Mouse (Mus musculus): ENCODE results near the gene Dnmbp. TPM values are rescaled to one million over a fixed set of nuclear protein-coding genes. Genes with fewer than 3 reads are reported as not detected.

Gene Dnmbp
- polyA plus RNA-seq, 1 experiment from 2014 or later = 23.8 TPM

- ATAC-seq (ENCODE audit: insufficient number of reproducible peaks, low FRiP score, low TSS enrichment, low read depth) = no peak
Observed at GRCm38 (mm10) chr19:43815661-43816414, 124.2 kb downstream of the Dnmbp start.

DNA sequence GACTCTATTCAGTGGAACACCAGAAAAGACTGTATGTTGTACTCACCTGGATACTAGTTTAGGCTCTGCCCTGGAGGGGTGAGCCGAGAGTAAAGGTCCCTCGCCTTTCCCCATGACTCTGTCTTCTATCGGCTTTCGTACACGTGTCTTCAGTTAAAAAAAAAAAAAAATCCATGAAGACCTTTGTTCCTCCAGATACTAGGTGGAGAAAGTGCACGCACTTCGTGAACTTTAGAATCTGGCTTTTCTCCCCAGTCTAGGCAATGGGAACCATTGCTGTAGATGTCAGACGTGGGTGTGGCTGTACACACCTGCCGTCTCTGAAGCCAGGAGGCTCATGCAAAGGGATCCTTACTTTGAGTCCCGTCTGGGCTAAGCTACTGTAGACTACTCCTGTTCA lies 126.7 kb downstream of the Dnmbp start:
- WGBS = 85% methylated on average over 10 of the region's 10 CpGs

More at GRCm38 (mm10) chr19:43815661-43816414, 124.2 kb downstream of the Dnmbp start:
- H3K9me3 ChIP-seq = no peaks in the 10 kb centered on the region
- H3K9ac ChIP-seq = no peak overlapping the region
- no peak overlapping the region for H3K4me3 ChIP-seq
- no peak overlapping the region for H3K4me2 ChIP-seq
- H3K4me1 ChIP-seq = 0 out of 2 replicates have a peak, but pooled peaks cover 2% of the 10 kb centered on the region
- H3K27ac ChIP-seq = no peak overlapping the region
- 56% methylated on average over 14 of the region's 14 CpGs for WGBS
- no peaks in the 10 kb centered on the region for H3K27me3 ChIP-seq
- H3K36me3 ChIP-seq = no peaks in the 10 kb centered on the region

GRCm38 (mm10) chr19:43811419-43811818 lies 128.6 kb downstream of the Dnmbp start:
- Histone ChIP-seq H3K36me3 (no peaks in the 10 kb centered on the region), H3K4me2 (no peak overlapping the region), H3K27me3 (0 out of 2 replicates have a peak, but pooled peaks cover 4% of the 10 kb centered on the region), H3K9me3 (no peaks in the 10 kb centered on the region), H3K9ac (no peak overlapping the region), H3K4me3 (no peak overlapping the region), H3K27ac (no peak overlapping the region), H3K4me1 (0 out of 2 replicates have a peak, but pooled peaks cover 2% of the 10 kb centered on the region)
- 98% methylated on average over 4 of the region's 4 CpGs for WGBS
- no peak for ATAC-seq (ENCODE audit: insufficient number of reproducible peaks, low FRiP score, low TSS enrichment, low read depth)

More for the DNA sequence above, 126.7 kb downstream of the Dnmbp start:
- H3K9ac ChIP-seq = no peak overlapping the region
- no peaks in the 10 kb centered on the region for H3K9me3 ChIP-seq
- H3K36me3 ChIP-seq = no peaks in the 10 kb centered on the region
- H3K4me3 ChIP-seq = no peak overlapping the region
- H3K4me1 ChIP-seq = 0 out of 2 replicates have a peak, but pooled peaks cover 2% of the 10 kb centered on the region
- no peak for ATAC-seq (ENCODE audit: insufficient number of reproducible peaks, low FRiP score, low TSS enrichment, low read depth)
- no peak overlapping the region for H3K27ac ChIP-seq
- no peak overlapping the region for H3K4me2 ChIP-seq
- H3K27me3 ChIP-seq = no peaks in the 10 kb centered on the region

GRCm38 (mm10) chr19:43809331-43809730 lies 130.7 kb downstream of the Dnmbp start:
- Histone ChIP-seq H3K9ac (no peak overlapping the region), H3K4me1 (no peaks in the 10 kb centered on the region), H3K36me3 (no peaks in the 10 kb centered on the region), H3K27me3 (0 out of 2 replicates have a peak, but pooled peaks cover 4% of the 10 kb centered on the region), H3K4me3 (no peak overlapping the region), H3K9me3 (no peaks in the 10 kb centered on the region), H3K4me2 (no peak overlapping the region), H3K27ac (no peak overlapping the region)
- no peak for ATAC-seq (ENCODE audit: insufficient number of reproducible peaks, low FRiP score, low TSS enrichment, low read depth)
- WGBS = 40% methylated on average over 4 of the region's 4 CpGs

DNA sequence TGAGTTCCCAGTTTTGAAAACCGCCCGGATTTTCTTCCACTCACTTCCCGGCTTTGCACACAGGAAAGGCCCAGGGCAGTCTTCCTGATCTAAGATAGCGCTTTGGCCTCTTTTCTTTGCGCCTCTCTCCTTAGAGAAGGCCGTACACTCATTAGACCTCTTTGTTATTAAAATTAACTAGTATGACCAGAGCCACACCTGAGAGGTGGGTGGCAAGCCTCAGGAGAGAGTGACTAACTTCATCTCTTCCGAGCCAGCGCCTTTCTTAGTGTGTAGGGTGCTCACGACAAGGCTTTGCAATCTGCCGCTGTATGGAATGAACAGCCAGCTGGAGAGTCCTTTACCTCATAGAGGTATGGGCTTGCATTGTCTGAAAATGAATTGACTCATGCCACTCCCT lies 136.1 kb downstream of the Dnmbp start:
- no peaks in the 10 kb centered on the region for H3K9me3 ChIP-seq
- H3K9ac ChIP-seq = no peak overlapping the region
- no peak overlapping the region for H3K27ac ChIP-seq
- ATAC-seq (ENCODE audit: insufficient number of reproducible peaks, low FRiP score, low TSS enrichment, low read depth) = no peak
- no peak overlapping the region for H3K4me2 ChIP-seq
- no peaks in the 10 kb centered on the region for H3K4me1 ChIP-seq
- no peak overlapping the region for H3K4me3 ChIP-seq
- WGBS = 84% methylated on average over 10 of the region's 10 CpGs
- H3K27me3 ChIP-seq = 0 out of 2 replicates have a peak, but pooled peaks cover 4% of the 10 kb centered on the region
- no peaks in the 10 kb centered on the region for H3K36me3 ChIP-seq

DNA sequence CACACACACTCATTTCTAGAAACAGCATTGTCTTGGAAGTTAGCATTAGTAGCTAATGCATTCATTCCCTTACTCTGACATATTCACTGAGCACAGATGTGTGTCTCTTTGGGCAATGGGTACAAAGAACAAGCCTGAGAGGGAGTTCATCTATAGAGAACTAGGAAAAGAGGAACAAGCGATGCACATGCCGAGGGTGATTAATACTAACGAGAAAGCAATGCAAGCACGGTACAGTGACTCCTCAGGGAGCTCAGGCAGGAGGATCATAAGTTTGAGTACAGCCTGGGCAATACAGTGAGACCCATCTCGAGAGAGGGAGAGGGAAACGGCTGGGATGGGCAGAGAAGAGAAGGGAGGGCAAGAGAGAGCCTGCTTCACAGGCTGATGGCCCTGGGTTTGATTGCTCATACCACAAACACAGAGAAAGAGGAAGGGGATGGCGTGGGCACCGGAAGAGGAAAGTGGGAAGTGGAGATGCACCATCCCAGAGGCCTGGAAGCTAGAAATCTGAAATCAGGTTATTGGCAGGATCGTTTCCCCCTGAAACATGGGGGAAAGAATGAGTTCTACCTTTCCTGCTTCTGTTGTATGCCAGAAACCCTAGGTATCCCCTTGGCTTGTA lies 138.5 kb downstream of the Dnmbp start:
- Histone ChIP-seq H3K27ac (no peak overlapping the region), H3K4me3 (no peak overlapping the region), H3K4me1 (no peaks in the 10 kb centered on the region), H3K27me3 (no peaks in the 10 kb centered on the region), H3K4me2 (no peak overlapping the region), H3K9me3 (no peaks in the 10 kb centered on the region), H3K9ac (no peak overlapping the region), H3K36me3 (no peaks in the 10 kb centered on the region)
- no peak for ATAC-seq (ENCODE audit: insufficient number of reproducible peaks, low FRiP score, low TSS enrichment, low read depth)
- WGBS = 78% methylated on average over 9 of the region's 9 CpGs

GRCm38 (mm10) chr19:43797216-43797615 lies 142.8 kb downstream of the Dnmbp start:
- no peak overlapping the region for H3K27ac ChIP-seq
- H3K4me1 ChIP-seq = no peaks in the 10 kb centered on the region
- H3K4me2 ChIP-seq = no peak overlapping the region
- no peaks in the 10 kb centered on the region for H3K9me3 ChIP-seq
- no peak overlapping the region for H3K4me3 ChIP-seq
- H3K36me3 ChIP-seq = no peaks in the 10 kb centered on the region
- no peaks in the 10 kb centered on the region for H3K27me3 ChIP-seq
- no peak for ATAC-seq (ENCODE audit: insufficient number of reproducible peaks, low FRiP score, low TSS enrichment, low read depth)
- H3K9ac ChIP-seq = no peak overlapping the region
- WGBS = 76% methylated on average over 5 of the region's 5 CpGs

Other genes starting within 250 kb of the Dnmbp start
- 13.6 and 13.7 TPM in 2 replicates for gene Cutc, start 187.2 kb downstream of the Dnmbp start, polyA plus RNA-seq (2015; fragmentation: Nextera tagmentation; extraction: Ambion mirVana)
- 9.3 and 10.4 TPM in 2 replicates for gene Cox15, start 187.2 kb downstream of the Dnmbp start, polyA plus RNA-seq (2015; fragmentation: Nextera tagmentation; extraction: Ambion mirVana)
- gene Abcc2, start 158.0 kb downstream of the Dnmbp start, polyA plus RNA-seq (2015; fragmentation: Nextera tagmentation; extraction: Ambion mirVana) = 0.03 TPM in 1 of 2 replicates, not detected in the other
- 0.18 TPM in 1 of 2 replicates, not detected in the other for gene Cpn1, start 46.4 kb upstream of the Dnmbp start, polyA plus RNA-seq (2015; fragmentation: Nextera tagmentation; extraction: Ambion mirVana)
- gene Cyp2c23, start 89.0 kb upstream of the Dnmbp start, polyA plus RNA-seq (2015; fragmentation: Nextera tagmentation; extraction: Ambion mirVana) = 0.09 and 0.10 TPM in 2 replicates
- gene Erlin1, start 129.6 kb upstream of the Dnmbp start, polyA plus RNA-seq (2015; fragmentation: Nextera tagmentation; extraction: Ambion mirVana) = 42.5 and 46.1 TPM in 2 replicates
- gene Chuk, start 167.3 kb upstream of the Dnmbp start, polyA plus RNA-seq (2015; fragmentation: Nextera tagmentation; extraction: Ambion mirVana) = 31.8 and 35.1 TPM in 2 replicates
- 26.7 and 28.1 TPM in 2 replicates for gene Cwf19l1, start 195.7 kb upstream of the Dnmbp start, polyA plus RNA-seq (2015; fragmentation: Nextera tagmentation; extraction: Ambion mirVana)
- 80.0 and 82.2 TPM in 2 replicates for gene Bloc1s2, start 206.3 kb upstream of the Dnmbp start, polyA plus RNA-seq (2015; fragmentation: Nextera tagmentation; extraction: Ambion mirVana)